Mouse (Mus musculus): ENCODE results near the gene Zan. TPM values are rescaled to one million over a fixed set of nuclear protein-coding genes. Genes with fewer than 3 reads are reported as not detected.
A peak's percentile ranks its signal among the peaks of the same experiment; 100 is the strongest.

Zan gene
- total and polyA plus RNA-seq, 3 experiments = 0.15 TPM; not detected in 2

- DNase-seq (ENCODE audit: low read depth, low spot score) = peak; percentile 69
- Histone ChIP-seq H3K4me1 (ENCODE audit: control insufficient read depth in 1 of 2, insufficient read depth in 2 of 2, low read length in 2 of 2) (peaks cover 4 to 19% of the 10 kb centered on the region in 2 experiments), H3K4me3 (ENCODE audit: control insufficient read depth in 1 of 2, insufficient read depth in 1 of 2, low read depth in 2 of 2, low read length in 2 of 2) (peak overlapping the region; percentile 59), H3K27ac (ENCODE audit: control insufficient read depth, low read depth, low read length) (no peak overlapping the region), H3K79me2 (ENCODE audit: control insufficient read depth, insufficient read depth, low read length, poor library complexity) (peaks cover 42% of the 10 kb centered on the region), H3K9me3 (replicated peaks; ENCODE audit: insufficient read depth, low read length) (no peaks in the 10 kb centered on the region), H3K9ac (ENCODE audit: control insufficient read depth, low read depth, low read length, poor library complexity, severe bottlenecking) (peak overlapping the region; percentile 96), H3K36me3 (ENCODE audit: control insufficient read depth in 1 of 2, insufficient read depth in 2 of 2, low read length in 2 of 2) (peaks cover 0 to 17% of the 10 kb centered on the region in 2 experiments; a peak in 2 of 4 replicates), H3K27me3 (ENCODE audit: control insufficient read depth in 1 of 2, insufficient read depth in 2 of 2, low read length in 2 of 2) (no peaks in the 10 kb centered on the region)
- TF ChIP-seq TAL1 (IDR thresholded peaks at IDR 0.05; ENCODE audit: low read length) (no peak), POLR2A (IDR thresholded peaks at IDR 0.05; ENCODE audit: control insufficient read depth in 1 of 2, insufficient read depth in 1 of 2, low read depth in 1 of 2, low read length in 2 of 2, poor library complexity in 1 of 2) (no peak), BHLHE40 (IDR thresholded peaks at IDR 0.05; ENCODE audit: borderline replicate concordance, low read depth, low read length) (peak; percentile 92), JUND (IDR thresholded peaks at IDR 0.05; ENCODE audit: low read depth, low read length) (no peak), UBTF (IDR thresholded peaks at IDR 0.05; ENCODE audit: borderline replicate concordance, insufficient read depth, low read depth, low read length) (no peak), RAD21 (IDR thresholded peaks at IDR 0.05; ENCODE audit: low read depth, low read length) (no peak), ZKSCAN1 (IDR thresholded peaks at IDR 0.05; ENCODE audit: low read depth, low read length) (peak; percentile 82), MYB (IDR thresholded peaks at IDR 0.05; ENCODE audit: low read depth, low read length) (no peak), SIN3A (IDR thresholded peaks at IDR 0.05; ENCODE audit: low read length) (no peak), MAX (IDR thresholded peaks at IDR 0.05; ENCODE audit: low read length) (peak; percentile 55; the same call in 1 of the 2 replicates), RCOR1 (IDR thresholded peaks at IDR 0.05; ENCODE audit: low read depth, low read length) (0 out of 2 replicates have a peak, but pooled peaks have one; percentile 31), ZNF384 (IDR thresholded peaks at IDR 0.05; ENCODE audit: low read depth, low read length) (no peak), MEF2A (IDR thresholded peaks at IDR 0.05; ENCODE audit: extremely low read depth, insufficient replicate concordance, low read depth, low read length, poor library complexity, severe bottlenecking) (no peak), ETS1 (IDR thresholded peaks at IDR 0.05; ENCODE audit: low read depth, low read length) (no peak), NRF1 (IDR thresholded peaks at IDR 0.05; ENCODE audit: insufficient read depth, low read depth, low read length, poor library complexity, severe bottlenecking) (no peak), KAT2A (conservative IDR thresholded peaks at IDR 0.05; ENCODE audit: low read depth, low read length) (no peak; the same call in 1 of the 2 replicates), NELFE (IDR thresholded peaks at IDR 0.05; ENCODE audit: low read depth, low read length) (peak; percentile 44; the same call in 1 of the 2 replicates), POLR2AphosphoS5 (IDR thresholded peaks at IDR 0.05; ENCODE audit: borderline replicate concordance, low read depth, low read length) (no peak), SMC3 (IDR thresholded peaks at IDR 0.05; ENCODE audit: low read depth, low read length) (no peak), HCFC1 (IDR thresholded peaks at IDR 0.05; ENCODE audit: low read depth, low read length) (no peak), USF1 (IDR thresholded peaks at IDR 0.05; ENCODE audit: low read depth, low read length) (peak; percentile 93), MYC (IDR thresholded peaks at IDR 0.05; ENCODE audit: low read depth, low read length) (no peak), MXI1 (IDR thresholded peaks at IDR 0.05; ENCODE audit: low read depth, low read length) (peak; percentile 62), GABPA (IDR thresholded peaks at IDR 0.05; ENCODE audit: low read depth, low read length) (no peak), POLR2AphosphoS2 (IDR thresholded peaks at IDR 0.05; ENCODE audit: low read length) (no peak), CHD2 (IDR thresholded peaks at IDR 0.05; ENCODE audit: low read length) (no peak), USF2 (IDR thresholded peaks at IDR 0.05; ENCODE audit: borderline replicate concordance in 1 of 2, insufficient read depth in 1 of 2, low read depth in 1 of 2, low read length in 2 of 2) (peak; percentile 50 to 89; a peak in 3 of 4 replicates), CHD1 (IDR thresholded peaks at IDR 0.05; ENCODE audit: low read depth, low read length) (no peak), MAZ (IDR thresholded peaks at IDR 0.05; ENCODE audit: low read depth, low read length) (peak; percentile 84), ZC3H11A (IDR thresholded peaks at IDR 0.05; ENCODE audit: low read depth, low read length) (no peak), CTCF (IDR thresholded peaks at IDR 0.05 in 2 of 3, conservative IDR thresholded peaks at IDR 0.05 in 1 of 3; ENCODE audit: control insufficient read depth in 1 of 3, insufficient read depth in 1 of 3, low read depth in 2 of 3, low read length in 3 of 3, poor library complexity in 1 of 3, severe bottlenecking in 1 of 3) (no peak)
These were observed 33.2 kb upstream of the Zan start for GRCm38 (mm10) chr5:137510014-137510501.
